Mouse (Mus musculus) liver, embryonic 14 days (tissue): Measurements from ENCODE around the gene Sept8. TPM values are rescaled to one million over a fixed set of nuclear protein-coding genes. Genes with fewer than 3 reads are reported as not detected.

Source experiments
- polyA plus RNA-seq: library from polyadenylated mRNA; depleted of rRNA; stranded (reverse); fragments of >200 nt; gene quantifications from 2 replicates; pipeline ENCODE4 v1.2.3, GENCODE M21; 2012; rRNA removed

Sept8 gene
- 28.8 and 34.9 TPM in 2 replicates for polyA plus RNA-seq

DNA sequence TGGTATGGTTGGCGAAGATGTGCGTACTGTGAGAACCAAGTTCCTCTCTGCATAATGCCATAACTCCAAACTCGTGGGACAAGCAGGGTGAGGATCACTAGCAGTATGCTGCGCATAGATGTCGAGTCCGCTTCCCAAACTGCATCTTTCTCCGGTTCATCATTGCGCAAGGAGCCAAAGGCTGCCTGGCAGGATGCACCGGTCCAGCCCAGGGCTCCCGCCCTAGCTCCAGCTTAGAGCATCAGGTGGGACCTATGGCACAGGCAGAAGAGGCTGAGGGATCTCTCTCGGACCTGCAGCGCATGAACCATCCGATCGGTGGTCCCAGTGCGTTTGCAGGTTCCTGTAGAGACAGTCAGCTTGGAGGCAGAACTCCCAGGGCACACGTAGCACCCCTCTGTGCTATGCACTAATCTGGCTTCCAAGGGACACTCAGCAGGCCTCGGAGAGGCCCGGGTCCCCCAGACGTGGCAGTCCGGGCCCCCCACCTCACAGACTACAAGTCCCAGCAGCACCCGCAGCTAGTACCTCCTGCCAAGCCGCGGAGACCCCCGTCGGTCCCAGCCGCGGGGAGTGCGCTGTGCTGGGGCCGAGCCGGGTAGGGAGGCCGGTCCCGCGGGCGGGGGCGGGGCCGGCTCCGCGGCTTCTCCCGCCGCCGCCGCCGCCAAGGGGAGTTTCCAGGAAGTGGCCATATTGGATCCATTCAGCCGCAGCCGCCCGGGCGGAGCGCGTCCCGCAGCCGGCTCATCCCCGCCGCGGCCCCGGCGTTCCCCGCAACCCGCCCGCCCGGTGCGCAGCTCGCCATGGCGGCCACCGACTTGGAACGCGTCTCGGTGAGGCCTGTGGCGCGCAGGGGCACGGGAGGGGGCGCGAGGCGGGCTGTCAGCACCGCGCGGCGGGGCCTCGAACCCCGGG is at the start of gene Sept8:
Sept8 (plus strand) TSS at position 51 of the 915 bp plus-strand sequence.

DNA sequence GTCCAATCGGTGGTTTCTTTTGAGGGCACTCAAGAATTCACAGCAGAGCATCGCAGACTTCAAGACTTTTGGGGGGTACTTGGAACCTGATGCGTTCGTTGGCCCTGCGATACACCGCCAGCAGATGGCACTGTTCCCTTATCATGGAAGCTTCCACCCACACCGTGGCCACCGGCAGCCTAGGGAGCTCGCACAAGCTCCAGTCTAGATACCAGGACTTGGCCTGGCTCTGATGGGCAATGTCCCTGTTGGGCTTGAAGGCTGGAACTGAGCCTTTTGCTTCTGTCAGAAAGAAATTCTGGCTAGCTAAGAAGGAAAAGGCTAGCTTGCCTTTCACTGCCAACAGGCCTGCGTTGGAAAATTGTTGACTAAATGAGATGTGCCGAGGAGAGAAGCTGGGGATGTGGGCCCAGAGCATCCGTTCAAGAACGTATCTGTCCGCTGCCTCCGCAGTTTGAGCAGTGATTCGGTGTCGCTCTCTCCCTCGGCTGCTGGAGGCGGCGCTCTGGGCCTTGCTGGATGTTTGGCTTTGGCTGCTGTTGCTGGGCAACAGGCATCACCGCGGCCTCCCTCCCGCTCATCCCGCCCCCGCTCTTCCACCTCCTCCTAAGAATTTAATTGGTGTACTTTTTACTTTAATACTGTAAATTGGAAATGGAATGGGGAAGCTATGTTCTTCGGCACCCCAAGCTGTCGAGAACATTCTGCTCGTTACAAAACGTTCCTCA is 48.9 kb upstream of the Sept8 start, which contains the start of gene Gm9837:
Gm9837 (minus strand) TSS at position 512 of the 728 bp plus-strand sequence.

DNA sequence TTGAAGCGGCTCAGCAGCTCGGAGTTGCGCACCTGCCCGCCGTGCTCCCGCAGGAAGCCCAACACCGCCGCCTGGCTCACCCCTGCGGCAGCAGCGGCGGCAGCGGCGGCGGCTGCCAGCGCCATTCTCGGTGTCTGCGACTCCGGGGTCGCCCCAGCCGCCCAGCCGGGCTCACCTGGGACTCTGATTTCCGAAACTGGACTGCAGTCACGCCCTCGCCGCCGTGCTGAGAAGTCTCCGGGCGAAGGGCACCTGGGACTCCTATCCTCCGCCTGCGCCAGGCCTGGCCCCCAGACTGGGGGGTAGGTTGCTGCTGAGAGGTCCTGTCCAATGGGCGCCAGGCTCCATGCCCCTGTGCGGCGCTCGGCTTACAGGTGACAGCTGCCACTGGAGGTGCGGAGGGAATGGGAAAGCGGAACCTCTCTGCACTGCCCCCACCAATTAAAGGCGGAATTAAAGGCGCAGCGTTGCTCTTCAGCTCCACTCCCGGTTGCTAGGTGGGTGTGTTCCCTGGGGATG is 39.2 kb upstream of the Sept8 start, which contains the start of the genes Gm9945 and Sowaha:
Gm9945 (plus strand) TSS at position 384 of the 519 bp plus-strand sequence.
Sowaha (minus strand) TSS at position 492 of the 519 bp plus-strand sequence.

DNA sequence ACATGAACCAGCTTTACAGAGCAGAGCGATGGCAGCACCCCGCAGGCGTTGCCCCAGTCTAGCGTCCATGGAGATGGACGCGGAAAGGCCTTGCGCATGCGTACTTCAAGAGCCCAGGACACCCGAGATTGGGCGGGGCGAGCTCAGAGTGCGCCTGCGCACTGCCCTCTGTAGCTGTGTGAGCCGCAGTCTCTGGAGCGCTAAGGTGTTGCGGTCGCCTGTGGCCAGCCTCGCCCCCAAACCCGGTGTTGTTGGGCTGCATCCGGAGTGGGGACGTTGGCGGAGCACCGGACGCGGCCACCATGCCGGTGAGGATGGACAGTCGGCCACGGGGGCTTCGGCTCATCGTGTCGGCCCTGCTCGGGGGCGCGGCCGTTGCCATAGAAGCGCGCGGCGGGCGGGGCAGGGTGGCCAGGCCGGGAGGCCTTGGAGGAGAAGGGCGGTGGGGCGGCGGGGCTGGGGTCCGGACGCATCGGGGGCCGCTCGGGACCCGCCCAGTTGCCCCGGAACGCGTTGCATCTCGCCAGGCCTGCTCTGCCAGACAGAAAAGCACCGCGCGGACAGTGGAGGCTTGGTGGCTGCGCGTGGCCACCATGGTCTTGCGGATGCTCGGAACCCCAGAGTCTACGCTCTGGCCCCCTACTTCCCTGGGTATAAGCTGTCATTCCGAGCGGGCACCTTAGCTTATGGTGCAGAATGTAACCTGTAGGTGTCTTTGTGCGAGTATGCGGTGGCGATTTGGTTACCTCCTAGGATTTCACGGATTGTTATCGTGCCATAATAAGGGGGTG is 48.4 kb downstream of the Sept8 start, which contains the start of gene Kif3a:
Kif3a (plus strand) TSS at position 156 of the 791 bp plus-strand sequence.

Other genes with a start within 250 kb of the Sept8 start
- 32.3 and 32.8 TPM in 2 replicates for gene Hspa4, start 218.8 kb upstream of the Sept8 start, polyA plus RNA-seq
- gene Zcchc10, start 194.6 kb upstream of the Sept8 start, polyA plus RNA-seq, result 8.7 and 9.4 TPM in 2 replicates
- gene Aff4, start 168.4 kb upstream of the Sept8 start, polyA plus RNA-seq, result 4.2 and 4.5 TPM in 2 replicates
- gene Leap2, start 96.1 kb upstream of the Sept8 start, polyA plus RNA-seq, result 13.7 and 15.8 TPM in 2 replicates
- 215 and 231 TPM in 2 replicates for gene Uqcrq, start 88.4 kb upstream of the Sept8 start, polyA plus RNA-seq
- 0.12 and 0.43 TPM in 2 replicates for gene Gdf9, start 88.2 kb upstream of the Sept8 start, polyA plus RNA-seq
- gene Gm10447, start 62.1 kb upstream of the Sept8 start, polyA plus RNA-seq, result 0.11 and 0.18 TPM in 2 replicates
- 1.2 and 1.3 TPM in 2 replicates for gene Shroom1, start 62.1 kb upstream of the Sept8 start, polyA plus RNA-seq
- gene Gm9837, start 48.8 kb upstream of the Sept8 start, polyA plus RNA-seq, result not detected in 2 replicates
- gene Gm9945, start 39.1 kb upstream of the Sept8 start, polyA plus RNA-seq, result 0.12 and 0.17 TPM in 2 replicates
- 11.3 and 16.0 TPM in 2 replicates for gene Sowaha, start 39.0 kb upstream of the Sept8 start, polyA plus RNA-seq
- 3.4 and 3.6 TPM in 2 replicates for gene Kif3a, start 48.1 kb downstream of the Sept8 start, polyA plus RNA-seq
- gene Il4, start 99.4 kb downstream of the Sept8 start, polyA plus RNA-seq, result 0.09 and 0.29 TPM in 2 replicates
- gene Il13, start 115.4 kb downstream of the Sept8 start, polyA plus RNA-seq, result 0.02 TPM in 1 of 2 replicates, not detected in the other
- gene Rad50, start 188.1 kb downstream of the Sept8 start, polyA plus RNA-seq, result 5.2 and 6.0 TPM in 2 replicates
- gene Il5, start 201.5 kb downstream of the Sept8 start, polyA plus RNA-seq, result 0.02 TPM in 1 of 2 replicates, not detected in the other